Mouse (Mus musculus): ENCODE measurements around the gene Pth1r. TPM values are rescaled to one million over a fixed set of nuclear protein-coding genes. Genes with fewer than 3 reads are reported as not detected.
A peak's percentile ranks its signal among the peaks of the same experiment; 100 is the strongest.

Gene Pth1r
- polyA plus RNA-seq, 1 experiment from 2014 or later, result 33.7 TPM

GRCm38 (mm10) chr9:110680736-110681507 lies 66.0 kb downstream of the Pth1r start:
- ATAC-seq (ENCODE audit: insufficient read depth, low FRiP score, low TSS enrichment) (no peak), DNase-seq (ENCODE audit: low spot score) (no peak)
- WGBS, result 81% methylated on average over 7 of the region's 7 CpGs
- Histone ChIP-seq H3K4me2 (ENCODE audit: low read depth) (no peak overlapping the region), H3K36me3 (ENCODE audit: control insufficient read depth, insufficient read depth, low read length) (no peaks in the 10 kb centered on the region), H3K9me3 (ENCODE audit: control insufficient read depth, low read length) (no peaks in the 10 kb centered on the region), H3K9ac (ENCODE audit: low read length) (no peak overlapping the region), H3K27ac (ENCODE audit: low read depth, low read length) (0 out of 2 replicates have a peak overlapping the region, but pooled peaks have one; percentile 10), H3K4me1 (ENCODE audit: control insufficient read depth, insufficient read depth, low read length) (peaks cover 6% of the 10 kb centered on the region; the same call in 1 of the 2 replicates), H3K4me3 (ENCODE audit: low read depth, low read length) (no peak overlapping the region), H3K27me3 (ENCODE audit: control insufficient read depth, insufficient read depth, low read length) (no peaks in the 10 kb centered on the region)

GRCm38 (mm10) chr9:110678886-110679285 lies 68.1 kb downstream of the Pth1r start:
- H3K4me1 ChIP-seq (ENCODE audit: control insufficient read depth, insufficient read depth, low read length), result peaks cover 6% of the 10 kb centered on the region; the same call in 1 of the 2 replicates
- 68% methylated on average over 5 of the region's 5 CpGs for WGBS
- H3K27ac ChIP-seq (ENCODE audit: low read depth, low read length), result no peak overlapping the region
- H3K27me3 ChIP-seq (ENCODE audit: control insufficient read depth, insufficient read depth, low read length), result no peaks in the 10 kb centered on the region
- no peak overlapping the region for H3K4me2 ChIP-seq (ENCODE audit: low read depth)
- no peak overlapping the region for H3K4me3 ChIP-seq (ENCODE audit: low read depth, low read length)
- ATAC-seq (ENCODE audit: insufficient read depth, low FRiP score, low TSS enrichment) (no peak), DNase-seq (ENCODE audit: low spot score) (no peak)
- H3K9me3 ChIP-seq (ENCODE audit: control insufficient read depth, low read length), result no peaks in the 10 kb centered on the region
- no peaks in the 10 kb centered on the region for H3K36me3 ChIP-seq (ENCODE audit: control insufficient read depth, insufficient read depth, low read length)
- no peak overlapping the region for H3K9ac ChIP-seq (ENCODE audit: low read length)

DNA sequence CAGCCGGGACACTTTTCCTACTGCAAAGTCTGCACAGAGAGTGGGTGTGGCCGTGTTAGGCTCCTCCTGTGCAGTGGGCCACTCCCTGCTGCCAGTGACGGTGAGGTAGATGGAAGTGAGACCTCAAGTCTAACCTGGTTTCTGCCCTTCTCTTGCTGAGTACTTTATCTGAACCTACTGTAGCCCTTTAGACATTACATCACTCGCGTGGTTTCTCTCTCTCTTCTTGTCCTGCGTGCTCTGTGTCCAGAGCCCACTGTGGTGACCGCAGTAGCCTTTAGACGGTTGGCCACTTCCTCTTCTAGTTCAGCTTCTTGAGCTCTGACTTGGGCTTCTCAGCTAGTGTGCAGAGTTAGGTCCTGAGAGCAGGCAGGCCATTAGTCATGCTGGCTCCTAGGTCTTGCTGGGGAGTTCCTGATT lies 70.4 kb downstream of the Pth1r start:
- no peaks in the 10 kb centered on the region for H3K9me3 ChIP-seq (ENCODE audit: control insufficient read depth, low read length)
- H3K36me3 ChIP-seq (ENCODE audit: control insufficient read depth, insufficient read depth, low read length), result no peaks in the 10 kb centered on the region
- no peak overlapping the region for H3K9ac ChIP-seq (ENCODE audit: low read length)
- no peak overlapping the region for H3K4me2 ChIP-seq (ENCODE audit: low read depth)
- no peaks in the 10 kb centered on the region for H3K27me3 ChIP-seq (ENCODE audit: control insufficient read depth, insufficient read depth, low read length)
- WGBS, result 88% methylated on average over 8 of the region's 8 CpGs
- ATAC-seq (ENCODE audit: insufficient read depth, low FRiP score, low TSS enrichment) (no peak), DNase-seq (ENCODE audit: low spot score) (no peak)
- H3K4me1 ChIP-seq (ENCODE audit: control insufficient read depth, insufficient read depth, low read length), result no peaks in the 10 kb centered on the region; the same call in 1 of the 2 replicates
- no peak overlapping the region for H3K27ac ChIP-seq (ENCODE audit: low read depth, low read length)
- H3K4me3 ChIP-seq (ENCODE audit: low read depth, low read length), result no peak overlapping the region

GRCm38 (mm10) chr9:110673107-110673752 lies 73.7 kb downstream of the Pth1r start:
- DNase-seq (ENCODE audit: low spot score), result no peak
- no peak for ATAC-seq (ENCODE audit: insufficient read depth, low FRiP score, low TSS enrichment)
- WGBS, result 68% methylated on average over 10 of the region's 10 CpGs
- no peak overlapping the region for H3K4me2 ChIP-seq (ENCODE audit: low read depth)
- H3K36me3 ChIP-seq (ENCODE audit: control insufficient read depth, insufficient read depth, low read length), result no peaks in the 10 kb centered on the region
- no peaks in the 10 kb centered on the region for H3K9me3 ChIP-seq (ENCODE audit: control insufficient read depth, low read length)
- H3K9ac ChIP-seq (ENCODE audit: low read length), result no peak overlapping the region
- no peak overlapping the region for H3K27ac ChIP-seq (ENCODE audit: low read depth, low read length)
- no peaks in the 10 kb centered on the region; the same call in 1 of the 2 replicates for H3K4me1 ChIP-seq (ENCODE audit: control insufficient read depth, insufficient read depth, low read length)
- no peaks in the 10 kb centered on the region for H3K27me3 ChIP-seq (ENCODE audit: control insufficient read depth, insufficient read depth, low read length)
- no peak overlapping the region for H3K4me3 ChIP-seq (ENCODE audit: low read depth, low read length)

- Histone ChIP-seq H3K36me3 (ENCODE audit: control insufficient read depth, insufficient read depth, low read length) (no peaks in the 10 kb centered on the region), H3K9me3 (ENCODE audit: control insufficient read depth, low read length) (no peaks in the 10 kb centered on the region), H3K27ac (ENCODE audit: low read depth, low read length) (no peak overlapping the region), H3K27me3 (ENCODE audit: control insufficient read depth, insufficient read depth, low read length) (no peaks in the 10 kb centered on the region), H3K9ac (ENCODE audit: low read length) (no peak overlapping the region), H3K4me2 (ENCODE audit: low read depth) (no peak overlapping the region), H3K4me3 (ENCODE audit: low read depth, low read length) (no peak overlapping the region), H3K4me1 (ENCODE audit: control insufficient read depth, insufficient read depth, low read length) (no peaks in the 10 kb centered on the region; the same call in 1 of the 2 replicates)
- DNase-seq (ENCODE audit: low spot score), result no peak
- ATAC-seq (ENCODE audit: insufficient read depth, low FRiP score, low TSS enrichment), result no peak
- WGBS, result 59% methylated on average over 7 of the region's 7 CpGs
These were observed 74.4 kb downstream of the Pth1r start for GRCm38 (mm10) chr9:110672462-110673106.

Other genes with a start within 250 kb of the Pth1r start
- gene Setd2, start 214.5 kb downstream of the Pth1r start, polyA plus RNA-seq (2014; fragmentation: Nextera tagmentation; extraction: Ambion mirVana), result 45.0 and 50.6 TPM in 2 replicates
- gene Nradd, start 122.7 kb downstream of the Pth1r start, polyA plus RNA-seq (2014; fragmentation: Nextera tagmentation; extraction: Ambion mirVana), result 23.4 and 24.3 TPM in 2 replicates
- 0.87 and 1.1 TPM in 2 replicates for gene Nbeal2, start 93.0 kb downstream of the Pth1r start, polyA plus RNA-seq (2014; fragmentation: Nextera tagmentation; extraction: Ambion mirVana)
- gene Ccdc12, start 90.6 kb downstream of the Pth1r start, polyA plus RNA-seq (2014; fragmentation: Nextera tagmentation; extraction: Ambion mirVana), result 131 and 134 TPM in 2 replicates
- 2.9 and 5.3 TPM in 2 replicates for gene Myl3, start 5.3 kb downstream of the Pth1r start, polyA plus RNA-seq (2014; fragmentation: Nextera tagmentation; extraction: Ambion mirVana)
- gene Prss42, start 51.0 kb upstream of the Pth1r start, polyA plus RNA-seq (2014; fragmentation: Nextera tagmentation; extraction: Ambion mirVana), result not detected in 2 replicates
- gene Prss44, start 66.8 kb upstream of the Pth1r start, polyA plus RNA-seq (2014; fragmentation: Nextera tagmentation; extraction: Ambion mirVana), result not detected in 2 replicates
- gene Prss43, start 79.5 kb upstream of the Pth1r start, polyA plus RNA-seq (2014; fragmentation: Nextera tagmentation; extraction: Ambion mirVana), result 0.14 TPM in 1 of 2 replicates, not detected in the other
- 0.20 TPM in 1 of 2 replicates, not detected in the other for gene Prss45, start 87.4 kb upstream of the Pth1r start, polyA plus RNA-seq (2014; fragmentation: Nextera tagmentation; extraction: Ambion mirVana)
- not detected in 2 replicates for gene Prss46, start 97.4 kb upstream of the Pth1r start, polyA plus RNA-seq (2014; fragmentation: Nextera tagmentation; extraction: Ambion mirVana)
- gene Prss50, start 110.8 kb upstream of the Pth1r start, polyA plus RNA-seq (2014; fragmentation: Nextera tagmentation; extraction: Ambion mirVana), result not detected in 2 replicates
- 1.1 and 1.4 TPM in 2 replicates for gene Als2cl, start 132.7 kb upstream of the Pth1r start, polyA plus RNA-seq (2014; fragmentation: Nextera tagmentation; extraction: Ambion mirVana)
- 0.32 and 0.70 TPM in 2 replicates for gene Tmie, start 133.0 kb upstream of the Pth1r start, polyA plus RNA-seq (2014; fragmentation: Nextera tagmentation; extraction: Ambion mirVana)
- gene Fam240a, start 169.7 kb upstream of the Pth1r start, polyA plus RNA-seq (2014; fragmentation: Nextera tagmentation; extraction: Ambion mirVana), result not detected in 2 replicates
- gene Tdgf1, start 199.0 kb upstream of the Pth1r start, polyA plus RNA-seq (2014; fragmentation: Nextera tagmentation; extraction: Ambion mirVana), result not detected in 2 replicates
- gene Lrrc2, start 204.4 kb upstream of the Pth1r start, polyA plus RNA-seq (2014; fragmentation: Nextera tagmentation; extraction: Ambion mirVana), result 0.15 and 0.51 TPM in 2 replicates
- gene Rtp3, start 243.4 kb upstream of the Pth1r start, polyA plus RNA-seq (2014; fragmentation: Nextera tagmentation; extraction: Ambion mirVana), result 0.09 TPM in 1 of 2 replicates, not detected in the other

All from neural tube, embryonic 11.5 days (tissue).